ENCODE assay signal across 1 mouse cellular context in genomic region chr11:100702081-100702851, GRCm38 (mm10).
TF ChIP-seq lines count a peak whose summit lies in the region.

No protein-coding gene starts in this region.

TF ChIP-seq in CH12.LX, 34 proteins besides CTCF, POLR2A, EP300 and RAD21 (continued from another document):
- TF ChIP-seq GABPA (IDR thresholded peaks at IDR 0.05; ENCODE audit: insufficient replicate concordance, low read depth, low read length) = no peak
- TF ChIP-seq ZNF384 (IDR thresholded peaks at IDR 0.05; ENCODE audit: low read depth, low read length) = peak; percentile 69; the same call in 1 of the 2 replicates
- TF ChIP-seq SMC3 (IDR thresholded peaks at IDR 0.05; ENCODE audit: low read depth, low read length) = peak; percentile 91
- peak; percentile 84 for TF ChIP-seq IRF4 (IDR thresholded peaks at IDR 0.05; ENCODE audit: low read depth, low read length)
